Mouse (Mus musculus): ENCODE data around the gene Cfap97. TPM values are rescaled to one million over a fixed set of nuclear protein-coding genes. Genes with fewer than 3 reads are reported as not detected.

Cfap97 gene
- polyA plus RNA-seq, 1 experiment from 2014 or later, result 26.3 TPM

GRCm38 (mm10) chr8:46140376-46141120 is 11.0 kb upstream of the Cfap97 start:
- H3K9me3 ChIP-seq (replicated peaks), result no peaks in the 10 kb centered on the region
- H3K36me3 ChIP-seq, result no peaks in the 10 kb centered on the region
- H3K4me1 ChIP-seq, result no peaks in the 10 kb centered on the region
- H3K27ac ChIP-seq, result no peak overlapping the region
- H3K9ac ChIP-seq, result no peak overlapping the region
- no peak overlapping the region for H3K4me2 ChIP-seq (replicated peaks)
- no peak overlapping the region for H3K4me3 ChIP-seq
- ATAC-seq (ENCODE audit: low FRiP score), result no peak
- WGBS, result 81% methylated on average over 9 of the region's 9 CpGs
- H3K27me3 ChIP-seq, result no peaks in the 10 kb centered on the region

- H3K36me3 ChIP-seq, result no peaks in the 10 kb centered on the region
- no peak overlapping the region for H3K9ac ChIP-seq
- H3K27ac ChIP-seq, result no peak overlapping the region
- H3K4me2 ChIP-seq (replicated peaks), result no peak overlapping the region
- H3K27me3 ChIP-seq, result no peaks in the 10 kb centered on the region
- H3K4me3 ChIP-seq, result no peak overlapping the region
- 92% methylated on average over 3 of the region's 3 CpGs for WGBS
- no peaks in the 10 kb centered on the region for H3K9me3 ChIP-seq (replicated peaks)
- 0 out of 2 replicates have a peak, but pooled peaks cover 3% of the 10 kb centered on the region for H3K4me1 ChIP-seq
- ATAC-seq (ENCODE audit: low FRiP score), result no peak
Observed at GRCm38 (mm10) chr8:46141688-46142087, 9.9 kb upstream of the Cfap97 start.

- H3K9ac ChIP-seq, result no peak overlapping the region
- H3K9me3 ChIP-seq (replicated peaks), result no peaks in the 10 kb centered on the region
- H3K4me2 ChIP-seq (replicated peaks), result no peak overlapping the region
- 91% methylated on average over 4 of the region's 4 CpGs for WGBS
- H3K27ac ChIP-seq, result no peak overlapping the region
- no peak for ATAC-seq (ENCODE audit: low FRiP score)
- no peaks in the 10 kb centered on the region for H3K36me3 ChIP-seq
- H3K4me3 ChIP-seq, result no peak overlapping the region
- no peaks in the 10 kb centered on the region for H3K27me3 ChIP-seq
- peaks cover 6% of the 10 kb centered on the region for H3K4me1 ChIP-seq
Observed at GRCm38 (mm10) chr8:46142498-46143081, 9.0 kb upstream of the Cfap97 start.

- WGBS, result 70% methylated on average over 5 of the region's 5 CpGs
- no peaks in the 10 kb centered on the region for H3K9me3 ChIP-seq (replicated peaks)
- H3K4me1 ChIP-seq, result peaks cover 6% of the 10 kb centered on the region
- no peak overlapping the region for H3K9ac ChIP-seq
- no peaks in the 10 kb centered on the region for H3K36me3 ChIP-seq
- H3K27ac ChIP-seq, result no peak overlapping the region
- H3K27me3 ChIP-seq, result no peaks in the 10 kb centered on the region
- H3K4me2 ChIP-seq (replicated peaks), result no peak overlapping the region
- ATAC-seq (ENCODE audit: low FRiP score), result no peak
- no peak overlapping the region for H3K4me3 ChIP-seq
Observed at GRCm38 (mm10) chr8:46143470-46143869, 8.1 kb upstream of the Cfap97 start.

GRCm38 (mm10) chr8:46143924-46144323 is 7.6 kb upstream of the Cfap97 start:
- H3K27ac ChIP-seq, result no peak overlapping the region
- 41% methylated on average over 1 of the region's 1 CpGs for WGBS
- H3K9me3 ChIP-seq (replicated peaks), result no peaks in the 10 kb centered on the region
- H3K9ac ChIP-seq, result no peak overlapping the region
- no peaks in the 10 kb centered on the region for H3K36me3 ChIP-seq
- H3K4me2 ChIP-seq (replicated peaks), result no peak overlapping the region
- no peak for ATAC-seq (ENCODE audit: low FRiP score)
- no peaks in the 10 kb centered on the region for H3K27me3 ChIP-seq
- peaks cover 6% of the 10 kb centered on the region for H3K4me1 ChIP-seq
- H3K4me3 ChIP-seq, result no peak overlapping the region

GRCm38 (mm10) chr8:46146173-46146572 is 5.4 kb upstream of the Cfap97 start:
- no peak overlapping the region for H3K4me3 ChIP-seq
- H3K4me1 ChIP-seq, result peaks cover 13% of the 10 kb centered on the region
- 49% methylated on average over 3 of the region's 3 CpGs for WGBS
- no peaks in the 10 kb centered on the region for H3K36me3 ChIP-seq
- H3K9ac ChIP-seq, result no peak overlapping the region
- no peak overlapping the region for H3K27ac ChIP-seq
- ATAC-seq (ENCODE audit: low FRiP score), result no peak
- no peak overlapping the region for H3K4me2 ChIP-seq (replicated peaks)
- H3K27me3 ChIP-seq, result peaks cover 6% of the 10 kb centered on the region; the same call in 1 of the 2 replicates
- H3K9me3 ChIP-seq (replicated peaks), result no peaks in the 10 kb centered on the region

GRCm38 (mm10) chr8:46149306-46149705 is 2.3 kb upstream of the Cfap97 start:
- 80% methylated on average over 6 of the region's 6 CpGs for WGBS
- no peak for ATAC-seq (ENCODE audit: low FRiP score)
- H3K9me3 ChIP-seq (replicated peaks), result no peaks in the 10 kb centered on the region

GRCm38 (mm10) chr8:46149782-46150181 is 1.8 kb upstream of the Cfap97 start:
- Histone ChIP-seq H3K4me2 (replicated peaks) (no peak overlapping the region), H3K36me3 (no peaks in the 10 kb centered on the region), H3K27me3 (peaks cover 19% of the 10 kb centered on the region), H3K9ac (no peak overlapping the region), H3K27ac (no peak overlapping the region), H3K4me1 (peaks cover 18% of the 10 kb centered on the region), H3K9me3 (replicated peaks) (no peaks in the 10 kb centered on the region), H3K4me3 (no peak overlapping the region)
- WGBS, result 81% methylated on average over 9 of the region's 9 CpGs
- ATAC-seq (ENCODE audit: low FRiP score), result no peak

More at GRCm38 (mm10) chr8:46149306-46149705, 2.3 kb upstream of the Cfap97 start:
- Histone ChIP-seq H3K36me3 (no peaks in the 10 kb centered on the region), H3K4me3 (no peak overlapping the region), H3K4me1 (peaks cover 18% of the 10 kb centered on the region), H3K27ac (no peak overlapping the region), H3K27me3 (peaks cover 15% of the 10 kb centered on the region), H3K4me2 (replicated peaks) (no peak overlapping the region), H3K9ac (no peak overlapping the region)

GRCm38 (mm10) chr8:46152064-46153031 is 777 bp downstream of the Cfap97 start, which contains the start of gene Snx25:
Gene Snx25 (minus strand): TSS chr8:46152159.
- peaks cover 12% of the 10 kb centered on the region for H3K4me1 ChIP-seq
- H3K4me2 ChIP-seq (replicated peaks), result peak within 1 kb of the TSS; percentile 66
- ATAC-seq (ENCODE audit: low FRiP score), result peak; percentile 88
- peak within 1 kb of the TSS; percentile 87 for H3K4me3 ChIP-seq
- H3K9me3 ChIP-seq (replicated peaks), result no peaks in the 10 kb centered on the region
- H3K9ac ChIP-seq, result peak within 1 kb of the TSS; percentile 90
- peak within 1 kb of the TSS; percentile 81 for H3K27ac ChIP-seq
- no peaks in the 10 kb centered on the region for H3K36me3 ChIP-seq
- WGBS, result 5% methylated on average over 53 of the region's 103 CpGs
- H3K27me3 ChIP-seq, result peaks cover 21% of the 10 kb centered on the region

- H3K36me3 ChIP-seq, result no peaks in the 10 kb centered on the region
- H3K9ac ChIP-seq, result no peak overlapping the region
- H3K27me3 ChIP-seq, result peaks cover 21% of the 10 kb centered on the region
- no peak overlapping the region for H3K27ac ChIP-seq
- peaks cover 12% of the 10 kb centered on the region for H3K4me1 ChIP-seq
- WGBS, result 30% methylated on average over 2 of the region's 2 CpGs
- H3K9me3 ChIP-seq (replicated peaks), result 0 out of 2 replicates have a peak, but pooled peaks cover 1% of the 10 kb centered on the region
- peak overlapping the region; percentile 66 for H3K4me2 ChIP-seq (replicated peaks)
- no peak for ATAC-seq (ENCODE audit: low FRiP score)
- H3K4me3 ChIP-seq, result no peak overlapping the region
Observed at GRCm38 (mm10) chr8:46153042-46153441, 1.5 kb downstream of the Cfap97 start.

- H3K27ac ChIP-seq, result peak overlapping the region; percentile 89
- no peaks in the 10 kb centered on the region for H3K36me3 ChIP-seq
- 0 out of 2 replicates have a peak, but pooled peaks cover 1% of the 10 kb centered on the region for H3K9me3 ChIP-seq (replicated peaks)
- H3K4me1 ChIP-seq, result peaks cover 17% of the 10 kb centered on the region
- peak overlapping the region; percentile 69 for H3K4me3 ChIP-seq
- H3K4me2 ChIP-seq (replicated peaks), result peak overlapping the region; percentile 54
- peak overlapping the region; percentile 80 for H3K9ac ChIP-seq
- ATAC-seq (ENCODE audit: low FRiP score), result peak; percentile 98
- 2% methylated on average over 75 of the region's 77 CpGs for WGBS
- no peaks in the 10 kb centered on the region for H3K27me3 ChIP-seq
Observed at GRCm38 (mm10) chr8:46162953-46163869, 11.6 kb downstream of the Cfap97 start.
